Mouse (Mus musculus): Measurements from ENCODE around the gene Chst7. TPM values are rescaled to one million over a fixed set of nuclear protein-coding genes. Genes with fewer than 3 reads are reported as not detected.
A peak's percentile ranks its signal among the peaks of the same experiment; 100 is the strongest.

Gene Chst7
- total RNA-seq (2021) = 1 to 10 TPM; 1.3 to 1.5 TPM
- long read RNA-seq, experiment 1, partial matches to known transcripts = 0 of 4 reads
- long read RNA-seq, experiment 1, other reads (novel, unspliced or antisense) = 0 of 4 reads
- long read RNA-seq, experiment 2, partial matches to known transcripts = 0 of 3 reads
- long read RNA-seq, experiment 2, other reads (novel, unspliced or antisense) = 0 of 3 reads

DNA sequence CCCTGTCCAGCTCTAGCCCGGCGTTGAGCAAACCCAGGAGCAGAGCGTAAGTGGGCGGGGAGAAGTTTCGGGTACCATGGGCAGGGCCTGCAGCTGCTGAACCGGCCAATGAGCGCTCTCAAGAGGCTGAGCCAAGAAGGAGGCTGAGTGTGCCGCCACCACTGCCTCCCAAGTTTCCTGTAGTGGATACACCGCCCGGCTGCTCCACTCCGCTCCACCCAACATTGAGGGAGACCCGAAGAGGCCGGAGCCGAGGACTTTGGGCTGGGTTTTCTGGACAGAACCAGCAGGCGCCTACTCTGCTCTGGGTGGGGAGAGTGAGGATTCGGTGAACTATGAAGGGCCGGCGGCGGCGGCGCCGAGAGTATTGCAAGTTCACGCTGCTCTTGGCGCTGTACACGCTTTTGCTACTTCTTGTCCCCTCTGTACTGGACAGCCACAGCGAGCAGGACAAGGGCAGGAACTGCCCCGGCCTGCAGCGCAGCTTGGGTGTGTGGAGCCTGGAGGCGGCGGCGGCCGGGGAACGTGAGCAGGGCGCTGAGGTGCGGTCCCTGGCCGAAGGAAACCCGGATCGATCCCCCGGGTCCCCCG, at the start of gene Chst7:
Chst7 (plus strand) TSS at position 180 of the 591 bp plus-strand sequence.
- DNase-seq (ENCODE audit: low spot score) = peak; percentile 61

- no peak for DNase-seq (ENCODE audit: low spot score)
Observed at GRCm38 (mm10) chrX:20012211-20012610, 47.1 kb upstream of the Chst7 start.

DNA sequence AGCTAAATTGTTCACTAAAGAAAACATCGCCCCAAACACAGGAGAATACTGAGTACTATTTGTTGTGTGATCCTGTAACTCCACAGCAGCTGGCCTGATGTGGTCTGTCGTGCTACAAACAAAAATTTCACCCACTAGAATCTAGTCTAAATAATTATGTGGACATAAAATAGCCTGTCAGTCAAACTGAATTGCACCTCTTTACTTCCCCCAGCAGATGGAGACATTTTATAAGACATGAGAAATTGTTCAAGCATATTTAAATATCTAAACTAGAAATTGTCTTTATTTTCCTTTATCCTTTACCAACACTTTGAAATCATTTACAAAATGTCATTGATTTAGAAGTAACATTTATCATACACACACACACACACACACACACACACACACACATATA, 38.4 kb upstream of the Chst7 start:
- DNase-seq (ENCODE audit: low spot score) = peak; percentile 1

- DNase-seq (ENCODE audit: low spot score) = peak; percentile 1
Observed at GRCm38 (mm10) chrX:20060096-20060768, 872 bp downstream of the Chst7 start.

- DNase-seq (ENCODE audit: low spot score) = no peak
Observed at GRCm38 (mm10) chrX:20060769-20061315, 1.5 kb downstream of the Chst7 start.

- no peak for DNase-seq (ENCODE audit: low spot score)
Observed at GRCm38 (mm10) chrX:20061764-20062480, 2.6 kb downstream of the Chst7 start.

GRCm38 (mm10) chrX:20066636-20067035, 7.3 kb downstream of the Chst7 start:
- peak; percentile 20 for DNase-seq (ENCODE audit: low spot score)

- DNase-seq (ENCODE audit: low spot score) = no peak
Observed at GRCm38 (mm10) chrX:20070196-20070595, 10.8 kb downstream of the Chst7 start.

DNA sequence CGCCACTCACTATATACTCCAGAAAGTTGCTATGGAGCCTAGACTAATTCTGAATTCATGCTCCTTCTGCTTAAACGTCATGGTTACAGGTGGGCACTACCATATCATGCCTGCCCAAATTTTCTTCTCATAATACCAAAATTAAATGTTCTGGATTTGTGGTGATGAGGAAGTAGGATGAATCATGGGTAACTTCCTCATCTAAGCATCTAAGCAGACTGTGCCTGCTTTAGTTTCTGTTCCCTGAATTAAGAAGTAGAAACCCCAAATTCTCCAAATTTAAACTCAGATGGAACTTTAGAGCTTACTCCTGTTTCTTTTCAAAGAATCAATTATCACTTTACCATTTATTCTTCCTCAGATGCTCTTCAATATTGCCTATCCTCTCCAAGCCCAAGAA, 58.4 kb downstream of the Chst7 start:
- no peak for DNase-seq (ENCODE audit: low spot score)

GRCm38 (mm10) chrX:20125481-20125880, 66.1 kb downstream of the Chst7 start:
- no peak for DNase-seq (ENCODE audit: low spot score)

DNA sequence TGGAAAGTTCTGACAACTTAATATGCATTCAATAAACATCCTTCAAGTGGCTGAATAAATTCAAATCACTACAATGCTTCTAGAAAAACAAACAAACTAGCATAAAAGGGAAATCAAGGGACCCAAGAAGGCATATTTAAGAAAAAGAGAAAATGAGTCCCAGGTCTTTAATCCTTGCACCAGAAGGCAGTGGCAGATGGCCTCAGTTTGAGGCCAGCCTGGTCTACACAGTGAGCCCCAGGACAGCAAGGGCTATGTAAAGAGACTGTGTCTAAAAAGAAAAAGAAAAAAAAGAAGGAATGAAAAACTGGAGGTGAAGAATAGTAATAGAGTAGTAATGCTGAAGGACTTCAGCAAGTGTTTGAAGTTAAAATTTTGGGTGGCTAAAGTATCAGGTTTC, 69.6 kb downstream of the Chst7 start:
- DNase-seq (ENCODE audit: low spot score) = no peak

- DNase-seq (ENCODE audit: low spot score) = peak; percentile 5
Observed at GRCm38 (mm10) chrX:20129466-20129865, 70.1 kb downstream of the Chst7 start.

Other genes starting within 250 kb of the Chst7 start
- 1 to 10 TPM; 9.0 to 9.1 TPM for gene Slc9a7, start 232.2 kb downstream of the Chst7 start, total RNA-seq (2021)